Mouse (Mus musculus) spleen, adult 2 months (tissue): ENCODE measurements around the gene Gm10639. TPM values are rescaled to one million over a fixed set of nuclear protein-coding genes. Genes with fewer than 3 reads are reported as not detected.
"Not testable (repeated sequence)": the region's sequence is repeated elsewhere in the genome, so short reads cannot be mapped to it uniquely, and the experiment has no call there.

Experiments used
- DNase-seq, 2 experiments: peaks; one replicate each; pipeline versions ENCODE4 v3.0.0 to v3.0.0-alpha.2; 2012 to 2021; ENCODE audit warnings: low spot score in 2 of 2, low read depth in 1 of 2
- H3K27ac ChIP-seq: fragments of 200-500 bp; 2 replicates; pipeline ENCODE4 v1.5.1; 2012; ENCODE audit warnings: low read length, inconsistent platforms; ENCODE audit not compliant: insufficient read depth
- H3K27me3 ChIP-seq: fragments of 200-500 bp; 2 replicates; pipeline ENCODE4 v1.6.1; 2012; ENCODE audit warnings: mild to moderate bottlenecking, moderate library complexity, low read length, inconsistent platforms; ENCODE audit not compliant: control insufficient read depth, insufficient read depth
- H3K36me3 ChIP-seq: fragments of 200-500 bp; 2 replicates; pipeline ENCODE4 v1.6.1; 2012; ENCODE audit warnings: mild to moderate bottlenecking, low read length, inconsistent platforms; ENCODE audit not compliant: control insufficient read depth, insufficient read depth
- H3K4me1 ChIP-seq: fragments of 200-500 bp; 2 replicates; pipeline ENCODE4 v1.6.1; 2011; ENCODE audit warnings: inconsistent platforms; ENCODE audit not compliant: control insufficient read depth, insufficient read depth, insufficient read length
- H3K4me3 ChIP-seq: fragments of 200-500 bp; 2 replicates; pipeline ENCODE4 v1.5.1; 2011; ENCODE audit warnings: mild to moderate bottlenecking, inconsistent platforms; ENCODE audit not compliant: insufficient read depth, insufficient read length; ENCODE audit errors: extremely low read depth
- WGBS: fragments of 180-500 bp; shearing (Covaris S2); methylation state at CpG from one replicate; pipeline ENCODE4 v1.1.7; 2018; 5-methylcytosine and 5-hydroxymethylcytosine counted together
- polyA plus RNA-seq: library from polyadenylated mRNA; depleted of rRNA; stranded (reverse); fragments of >200 nt; gene quantifications from 2 replicates; pipeline ENCODE4 v1.2.3, GENCODE M21; 2012; rRNA removed

Gene Gm10639
- not detected in 2 replicates for polyA plus RNA-seq

GRCm38 (mm10) chr9:78289723-78290122 lies at the start of gene Gm10639:
Gene Gm10639, plus strand, starts transcription at chr9:78289923.
- not testable (repeated sequence) for H3K36me3 ChIP-seq, DNase-seq, H3K27me3 ChIP-seq, H3K4me1 ChIP-seq, H3K4me3 ChIP-seq, H3K27ac ChIP-seq
- 88% methylated on average over 3 of the region's 3 CpGs for WGBS

GRCm38 (mm10) chr9:78255683-78256470 lies 33.8 kb upstream of the Gm10639 start:
- H3K4me1 ChIP-seq, H3K27me3 ChIP-seq, DNase-seq, H3K27ac ChIP-seq, H3K4me3 ChIP-seq, H3K36me3 ChIP-seq: not testable (repeated sequence)
- WGBS, result 65% methylated on average over 4 of the region's 4 CpGs

- H3K36me3 ChIP-seq, H3K4me1 ChIP-seq, H3K27me3 ChIP-seq, H3K27ac ChIP-seq, DNase-seq, H3K4me3 ChIP-seq: not testable (repeated sequence)
- 99% methylated on average over 2 of the region's 3 CpGs for WGBS
Measured at GRCm38 (mm10) chr9:78256914-78257313, 32.8 kb upstream of the Gm10639 start, which contains the start of gene Gm3776. Gene Gm3776, plus strand, starts transcription at chr9:78257129.

GRCm38 (mm10) chr9:78259688-78260087 lies 30.0 kb upstream of the Gm10639 start:
- H3K27ac ChIP-seq, result not testable (repeated sequence)
- DNase-seq, result peak in 1 of 2 experiments; percentile 13

GRCm38 (mm10) chr9:78270945-78271344 lies 18.8 kb upstream of the Gm10639 start:
- H3K4me1 ChIP-seq, H3K27me3 ChIP-seq, H3K4me3 ChIP-seq, H3K36me3 ChIP-seq, DNase-seq, H3K27ac ChIP-seq: not testable (repeated sequence)
- WGBS, result 57% methylated on average over 3 of the region's 3 CpGs

More at GRCm38 (mm10) chr9:78259688-78260087, 30.0 kb upstream of the Gm10639 start:
- H3K4me3 ChIP-seq, H3K27me3 ChIP-seq, H3K4me1 ChIP-seq, H3K36me3 ChIP-seq: not testable (repeated sequence)
- 0% methylated on average over 1 of the region's 6 CpGs for WGBS

- H3K36me3 ChIP-seq, DNase-seq, H3K27me3 ChIP-seq, H3K27ac ChIP-seq, H3K4me1 ChIP-seq, H3K4me3 ChIP-seq: not testable (repeated sequence)
- 72% methylated on average over 4 of the region's 4 CpGs for WGBS
Measured at GRCm38 (mm10) chr9:78282002-78282711, 7.6 kb upstream of the Gm10639 start.

- not testable (repeated sequence) for DNase-seq, H3K4me1 ChIP-seq, H3K27me3 ChIP-seq, H3K36me3 ChIP-seq, H3K27ac ChIP-seq, H3K4me3 ChIP-seq
- WGBS, result 67% methylated on average over 1 of the region's 1 CpGs
Measured at GRCm38 (mm10) chr9:78289063-78289462, 660 bp upstream of the Gm10639 start.

- H3K4me3 ChIP-seq, result not testable (repeated sequence)
- WGBS, result 89% methylated on average over 8 of the region's 8 CpGs
Measured at GRCm38 (mm10) chr9:78292462-78292861, 2.7 kb downstream of the Gm10639 start.

GRCm38 (mm10) chr9:78293683-78294082 lies 4.0 kb downstream of the Gm10639 start:
- 64% methylated on average over 1 of the region's 1 CpGs for WGBS

More at GRCm38 (mm10) chr9:78292462-78292861, 2.7 kb downstream of the Gm10639 start:
- H3K36me3 ChIP-seq, H3K27me3 ChIP-seq, DNase-seq, H3K4me1 ChIP-seq, H3K27ac ChIP-seq: not testable (repeated sequence)

GRCm38 (mm10) chr9:78294781-78295180 lies 5.1 kb downstream of the Gm10639 start:
- not testable (repeated sequence) for H3K4me1 ChIP-seq, H3K36me3 ChIP-seq, H3K27ac ChIP-seq, H3K4me3 ChIP-seq, H3K27me3 ChIP-seq, DNase-seq
- WGBS, result 80% methylated on average over 5 of the region's 7 CpGs

More at GRCm38 (mm10) chr9:78293683-78294082, 4.0 kb downstream of the Gm10639 start:
- H3K4me3 ChIP-seq, H3K36me3 ChIP-seq, H3K27ac ChIP-seq, H3K4me1 ChIP-seq, DNase-seq, H3K27me3 ChIP-seq: not testable (repeated sequence)
